Mouse (Mus musculus): ENCODE measurements around the gene Mapk8ip3.
A peak's percentile ranks its signal among the peaks of the same experiment; 100 is the strongest.

Gene Mapk8ip3

DNA sequence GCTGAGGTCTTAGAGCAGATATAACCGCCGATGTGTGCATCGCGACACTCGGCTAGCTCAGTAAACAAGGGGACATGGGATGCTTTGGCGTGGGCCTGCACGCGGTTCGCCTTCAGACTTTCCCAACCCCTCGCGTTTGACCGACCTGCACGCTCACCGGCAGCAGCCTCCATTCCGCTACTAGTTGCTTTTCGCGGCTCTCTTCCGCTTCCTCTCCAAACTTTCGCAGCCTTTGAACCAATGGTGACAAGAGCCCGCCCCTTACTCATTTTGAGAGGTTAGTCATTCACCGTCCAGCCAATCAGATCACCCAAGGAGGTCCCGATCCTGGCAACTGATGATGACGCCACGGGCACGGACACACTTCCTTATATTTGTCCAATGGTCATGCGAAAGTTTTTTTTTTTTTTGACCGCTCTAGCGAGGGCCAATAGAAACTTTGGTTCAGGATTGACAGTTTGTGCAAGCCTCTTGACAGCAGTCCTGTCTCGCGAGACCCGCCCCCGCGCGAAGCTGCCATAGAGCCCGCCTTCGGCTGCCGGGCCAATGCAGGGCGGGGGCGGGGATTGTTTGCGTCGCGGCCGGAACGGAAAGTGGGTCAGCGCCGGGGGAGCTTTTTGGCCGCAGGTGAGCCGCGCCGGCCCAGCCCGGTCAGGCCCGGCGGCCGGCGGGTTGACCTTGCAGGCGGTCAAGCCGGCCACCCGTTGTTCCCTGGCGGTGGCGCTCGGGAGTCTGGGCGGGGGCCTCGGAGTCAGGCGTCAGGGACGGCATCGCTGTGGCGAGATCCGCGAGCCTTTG lies 50.4 kb downstream of the Mapk8ip3 start, which contains the start of the genes Nubp2 and Spsb3:
Gene Nubp2 (minus strand): TSS at position 216 of the 798 bp plus-strand sequence.
Gene Spsb3 (plus strand): TSS at position 510 of the 798 bp plus-strand sequence.
- peak; percentile 99 for DNase-seq (ENCODE audit: low read depth, low spot score)

DNA sequence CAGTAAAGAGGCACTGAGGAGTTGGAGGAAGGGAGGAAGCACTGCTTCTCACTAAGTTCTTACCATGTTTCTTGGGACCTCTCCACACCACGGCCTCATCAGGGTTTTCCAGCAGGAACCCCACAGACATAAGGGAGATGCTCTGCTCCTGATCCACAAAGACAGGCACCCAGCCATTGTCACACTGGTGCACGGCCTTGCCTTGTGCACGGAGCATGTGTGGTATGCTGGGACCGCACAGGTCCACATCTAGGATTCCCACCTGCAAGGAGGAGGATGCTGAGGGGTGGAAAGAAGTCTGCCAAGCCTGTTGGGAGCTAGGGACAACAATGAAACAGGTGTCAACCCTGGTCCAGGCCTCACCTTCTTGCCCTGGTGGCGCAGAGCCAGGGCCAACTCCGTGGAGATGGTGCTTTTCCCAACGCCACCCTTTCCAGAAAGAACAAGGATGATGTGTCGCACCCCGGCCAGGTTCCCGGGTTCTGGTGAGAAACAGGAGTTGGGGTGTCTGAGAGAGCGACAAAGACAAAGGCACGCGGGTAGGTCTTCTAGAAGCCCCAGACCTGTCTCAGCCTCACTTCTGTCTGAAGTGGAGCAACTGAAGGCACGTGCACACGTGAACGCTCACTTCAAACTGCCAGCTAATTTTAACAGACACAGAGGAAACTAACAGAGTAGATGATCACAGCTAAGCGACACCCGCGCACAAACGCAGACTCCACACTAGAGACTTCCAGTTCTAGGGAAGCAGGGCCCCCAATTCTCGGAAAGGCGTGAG lies 51.2 kb downstream of the Mapk8ip3 start:
- DNase-seq (ENCODE audit: low read depth, low spot score) = no peak

DNA sequence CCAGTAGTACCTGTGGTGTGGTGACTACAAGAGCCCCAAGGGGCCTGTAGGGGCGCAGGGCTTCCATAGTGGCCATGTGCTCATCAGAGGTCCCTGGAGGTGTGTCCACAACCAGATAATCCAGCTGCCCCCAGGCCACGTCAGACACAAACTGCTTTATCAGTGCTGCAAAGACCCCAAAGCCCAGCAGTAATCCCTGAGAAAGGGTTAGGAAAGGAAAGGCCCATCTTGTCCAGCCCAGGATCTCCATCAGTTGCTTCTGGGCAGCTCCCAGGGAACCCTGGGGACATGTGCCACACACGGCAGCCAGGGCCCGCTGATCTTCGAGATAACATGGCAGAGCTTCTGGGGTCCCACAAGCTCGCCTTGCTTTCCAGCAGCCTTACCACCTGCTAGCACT lies 52.4 kb downstream of the Mapk8ip3 start:
- no peak for DNase-seq (ENCODE audit: low read depth, low spot score)

DNA sequence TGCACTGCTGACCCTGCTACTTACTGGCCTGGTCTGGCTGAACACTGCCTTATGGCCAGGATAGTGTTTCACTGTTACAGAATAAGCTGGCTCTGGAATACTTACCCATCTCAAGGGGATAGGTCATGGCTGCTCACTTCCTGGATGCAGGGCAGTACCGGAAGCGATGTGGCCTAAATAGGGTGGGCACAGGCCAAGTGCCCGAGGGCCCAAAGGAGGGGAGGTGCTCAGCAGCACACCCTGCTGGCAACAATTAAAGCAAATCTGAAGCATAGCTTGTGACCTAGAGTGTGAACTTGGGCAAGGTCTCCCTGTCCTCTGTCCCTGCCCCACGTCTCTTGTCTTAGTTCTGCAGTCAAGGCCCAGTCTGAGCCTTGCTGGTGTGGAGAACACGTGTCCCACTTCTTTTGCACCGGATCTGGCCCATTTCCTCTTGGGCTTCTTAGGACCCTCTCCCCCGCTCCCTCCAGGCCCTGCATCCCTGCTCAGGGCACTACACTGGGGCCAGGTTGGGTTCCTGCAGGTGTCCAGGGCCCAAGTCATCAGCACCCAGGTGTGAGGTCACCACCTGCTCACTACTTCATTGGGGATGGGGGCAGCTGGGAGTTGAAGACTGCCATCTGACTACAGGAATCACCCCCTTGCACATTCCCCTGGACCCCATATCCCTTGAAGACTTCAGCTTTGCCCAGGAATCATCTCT lies 54.9 kb downstream of the Mapk8ip3 start:
- peak; percentile 58 for DNase-seq (ENCODE audit: low read depth, low spot score)

DNA sequence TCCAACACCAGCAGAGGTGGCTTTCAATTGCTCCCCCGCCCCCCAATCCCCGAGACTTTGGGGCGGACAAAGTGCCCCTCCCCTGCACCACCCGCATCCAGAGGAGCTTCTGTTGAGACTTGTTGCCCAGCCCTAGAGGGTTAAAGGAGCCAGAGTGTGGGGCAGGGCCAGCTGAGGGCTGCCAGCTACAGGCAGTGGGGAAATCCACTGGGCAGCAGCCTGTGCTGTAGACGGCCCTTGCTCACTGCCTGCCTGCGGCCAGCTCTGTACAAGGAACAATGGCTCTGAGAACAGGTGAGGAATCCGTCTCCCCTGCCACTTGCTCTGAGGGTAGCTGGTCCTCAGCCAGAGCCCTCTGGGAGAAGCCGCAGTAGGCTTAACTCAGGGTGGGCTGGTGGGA lies 58.2 kb downstream of the Mapk8ip3 start:
- DNase-seq (ENCODE audit: low read depth, low spot score) = no peak

DNA sequence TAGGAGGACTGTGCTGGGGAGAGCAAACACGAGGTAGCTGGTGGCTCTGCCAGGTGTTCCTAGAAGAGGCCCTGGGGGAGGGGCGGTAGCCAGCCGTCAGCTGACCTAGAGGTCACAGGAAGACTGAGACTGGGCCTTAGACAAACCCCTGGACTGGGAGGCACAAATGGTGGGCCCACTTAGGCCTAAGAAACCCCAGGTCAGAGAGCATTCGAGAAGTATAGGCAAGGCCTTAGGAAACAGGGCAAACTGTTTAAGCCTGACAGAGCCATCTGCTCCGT lies 58.7 kb downstream of the Mapk8ip3 start:
- DNase-seq (ENCODE audit: low read depth, low spot score) = no peak

DNA sequence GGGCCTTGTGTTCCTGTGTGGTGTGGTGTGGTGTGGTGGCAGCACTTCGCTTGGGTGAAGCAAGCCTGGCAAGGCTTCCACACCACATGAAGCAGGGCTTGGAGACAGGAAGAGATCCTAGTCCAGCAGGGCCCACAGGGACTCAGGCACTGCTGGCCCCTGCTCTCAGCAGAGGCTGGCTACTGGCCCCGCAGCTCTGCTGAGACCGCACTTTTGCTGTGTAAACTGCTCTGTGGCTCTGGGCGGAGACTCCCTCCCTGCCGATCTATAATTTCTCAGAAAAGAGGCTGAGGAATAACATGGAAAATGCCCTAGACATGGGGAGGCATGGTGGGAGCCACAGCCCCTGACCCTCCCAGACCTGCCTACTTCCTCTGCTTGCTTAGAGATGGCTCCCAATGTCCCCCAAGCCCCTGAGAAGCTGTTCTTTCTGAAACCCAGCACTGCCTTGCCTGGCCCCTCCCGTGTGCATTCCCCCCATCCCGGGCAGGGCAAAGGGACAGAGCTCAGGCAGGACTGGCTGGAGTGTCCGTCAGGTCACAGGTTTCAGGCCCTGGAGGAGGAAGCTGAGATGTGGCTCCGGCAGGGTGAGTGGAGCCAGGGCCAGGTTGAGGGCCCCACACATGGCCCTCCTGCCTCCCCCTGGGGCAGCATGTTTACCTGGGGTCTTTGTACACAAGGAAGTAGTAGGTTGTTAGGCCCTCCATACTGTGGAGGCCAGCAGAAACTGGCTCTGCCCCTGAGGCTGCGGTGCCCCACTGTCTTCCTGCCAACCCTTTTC lies 59.3 kb downstream of the Mapk8ip3 start:
- DNase-seq (ENCODE audit: low read depth, low spot score) = no peak

DNA sequence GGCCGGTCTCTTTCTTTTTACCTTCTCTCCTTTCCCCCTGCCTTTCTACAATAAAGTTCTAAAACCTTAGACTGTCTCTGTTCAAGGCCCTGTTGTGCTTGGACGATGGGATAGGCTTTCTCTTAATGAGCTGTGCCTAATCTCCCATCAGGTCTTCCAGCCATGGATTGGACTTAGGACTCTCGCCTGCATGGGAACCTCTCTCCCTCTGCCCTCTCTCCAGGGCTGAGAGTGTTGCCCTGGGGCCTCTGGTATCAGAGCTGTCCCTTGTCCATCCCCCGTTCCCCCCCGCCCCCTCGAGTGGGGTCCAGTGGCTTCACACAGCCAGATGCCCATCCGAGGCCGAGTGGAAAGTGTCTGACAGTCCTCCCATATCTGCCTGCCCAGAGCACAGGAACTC lies 61.8 kb downstream of the Mapk8ip3 start:
- no peak for DNase-seq (ENCODE audit: low read depth, low spot score)

DNA sequence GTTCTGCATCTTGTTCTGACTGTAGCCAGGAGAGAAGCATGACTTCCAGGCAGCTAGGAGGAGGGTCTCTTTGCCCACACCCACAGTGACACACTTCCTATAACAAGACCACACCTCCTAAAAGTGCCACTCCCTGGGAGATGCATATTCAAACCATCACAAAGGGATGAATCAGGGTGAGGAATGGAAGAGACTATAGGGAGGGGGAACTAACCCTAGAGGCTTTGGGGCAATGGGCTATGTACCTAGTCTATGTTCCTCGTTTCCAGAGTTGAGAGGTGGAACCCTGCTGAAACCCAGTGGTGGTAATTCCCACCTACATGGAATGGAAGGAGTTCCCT lies 62.4 kb downstream of the Mapk8ip3 start:
- DNase-seq (ENCODE audit: low read depth, low spot score) = no peak

DNA sequence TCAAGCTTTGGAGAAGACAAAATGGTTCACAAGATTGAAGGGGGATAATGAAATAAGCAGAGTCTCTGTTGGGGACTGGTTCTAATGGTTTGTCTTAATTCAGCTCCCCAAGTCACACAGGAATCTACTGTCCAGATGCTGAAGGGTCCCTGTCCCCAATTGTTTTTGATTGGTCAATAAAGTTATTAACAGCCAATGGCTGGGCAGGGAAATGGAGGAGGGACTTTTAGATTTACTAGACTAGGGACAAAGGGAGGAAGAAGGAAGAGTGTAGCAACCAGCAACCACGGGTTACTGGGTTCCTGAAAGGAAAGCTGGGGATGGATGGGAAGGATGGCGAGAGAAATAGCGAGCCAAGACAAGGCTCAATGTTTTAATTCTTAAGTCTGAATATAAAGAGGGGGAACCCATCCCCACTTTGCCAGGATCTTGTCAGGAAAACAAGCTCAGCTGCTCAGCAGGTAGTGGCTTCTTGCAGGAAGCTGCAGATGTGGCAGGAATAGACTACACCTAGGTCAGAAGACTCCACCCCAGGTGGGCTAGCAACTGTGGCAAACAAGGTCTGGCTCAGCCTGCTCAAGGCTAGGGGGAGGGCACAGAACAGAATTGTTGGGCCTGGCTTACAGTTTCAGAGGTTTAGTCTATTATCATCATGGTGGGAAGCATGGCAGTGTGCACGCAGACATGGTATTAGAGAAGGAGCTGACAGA lies 62.9 kb downstream of the Mapk8ip3 start:
- no peak for DNase-seq (ENCODE audit: low read depth, low spot score)

DNA sequence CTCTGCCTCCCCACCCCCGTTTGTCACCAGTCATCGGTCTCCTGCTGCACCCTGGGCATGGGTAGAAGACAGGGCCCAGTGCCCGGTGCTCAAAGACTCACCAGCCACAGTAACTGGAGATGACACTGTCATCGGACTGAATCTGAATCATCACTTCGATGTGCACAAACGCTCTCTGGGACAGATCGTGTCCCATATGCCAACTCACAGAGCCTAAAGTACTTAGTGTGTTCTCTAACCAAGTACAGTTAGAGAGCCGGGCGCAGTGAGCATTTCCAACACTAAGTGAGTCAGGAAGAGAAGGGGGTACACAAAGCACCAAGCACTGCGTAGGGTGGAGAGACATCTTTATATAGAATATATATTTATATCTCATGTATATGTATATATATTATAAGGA lies 68.9 kb downstream of the Mapk8ip3 start:
- DNase-seq (ENCODE audit: low read depth, low spot score) = no peak

DNA sequence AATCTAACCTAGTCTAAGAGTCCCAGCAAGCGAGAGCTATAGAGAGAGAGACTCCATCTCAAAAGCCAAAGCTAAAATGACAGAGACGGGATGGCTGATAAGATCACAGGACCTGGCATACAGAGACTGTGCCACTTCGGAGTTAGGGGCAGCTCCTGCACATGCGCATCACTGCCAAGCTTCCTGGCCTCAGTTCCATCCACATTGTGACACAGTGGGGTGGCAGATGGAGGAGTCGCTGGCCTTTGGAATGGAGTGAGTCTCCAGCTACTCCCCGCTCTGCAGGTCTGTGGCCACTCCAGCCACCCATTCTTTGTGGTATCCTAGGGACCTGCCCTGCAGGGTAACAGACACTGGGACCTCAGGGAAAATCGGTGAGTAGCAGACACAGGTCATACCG lies 71.0 kb downstream of the Mapk8ip3 start, which contains the start of gene Igfals:
Gene Igfals (plus strand): TSS at position 222 of the 400 bp plus-strand sequence.
- DNase-seq (ENCODE audit: low read depth, low spot score) = no peak

DNA sequence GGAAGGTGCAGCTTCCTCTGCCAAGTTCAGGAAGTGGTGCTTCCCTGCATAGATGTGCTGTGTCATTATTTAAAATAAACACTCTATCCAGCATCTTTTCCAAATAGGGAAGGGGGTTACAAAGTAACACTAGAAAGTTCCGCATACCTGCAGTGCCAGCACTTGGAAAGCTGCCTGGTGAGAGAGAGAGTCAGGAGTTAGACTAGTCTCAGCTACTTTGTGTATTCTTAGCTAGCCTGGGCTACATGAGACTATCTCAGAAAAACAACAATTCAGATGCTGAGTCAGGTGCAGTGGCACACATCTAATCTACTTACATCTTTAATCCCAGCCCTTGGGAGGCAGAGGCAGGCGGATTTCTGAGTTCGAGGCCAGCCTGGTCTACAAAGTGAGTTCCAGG lies 75.0 kb downstream of the Mapk8ip3 start:
- DNase-seq (ENCODE audit: low read depth, low spot score) = no peak

DNA sequence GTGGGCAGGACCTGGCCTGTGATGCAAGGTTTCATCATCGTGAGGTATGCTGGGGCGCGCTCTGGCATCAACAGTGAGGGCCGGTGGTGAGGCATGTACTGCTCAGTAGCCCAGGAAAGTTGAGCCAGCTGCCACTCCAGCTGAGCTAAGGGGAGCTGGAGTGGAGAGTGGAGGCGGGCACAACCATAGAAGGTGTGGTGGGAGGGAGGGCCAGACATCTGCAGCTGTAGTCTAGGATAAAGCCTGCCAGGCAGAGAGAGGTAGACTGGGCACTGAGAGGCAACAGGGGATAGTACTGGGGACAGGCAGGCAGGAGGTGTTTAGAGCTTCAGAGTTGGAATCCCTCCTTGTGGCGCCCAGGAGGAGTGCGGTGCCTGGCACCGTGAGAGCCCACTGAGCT lies 76.7 kb downstream of the Mapk8ip3 start:
- no peak for DNase-seq (ENCODE audit: low read depth, low spot score)

DNA sequence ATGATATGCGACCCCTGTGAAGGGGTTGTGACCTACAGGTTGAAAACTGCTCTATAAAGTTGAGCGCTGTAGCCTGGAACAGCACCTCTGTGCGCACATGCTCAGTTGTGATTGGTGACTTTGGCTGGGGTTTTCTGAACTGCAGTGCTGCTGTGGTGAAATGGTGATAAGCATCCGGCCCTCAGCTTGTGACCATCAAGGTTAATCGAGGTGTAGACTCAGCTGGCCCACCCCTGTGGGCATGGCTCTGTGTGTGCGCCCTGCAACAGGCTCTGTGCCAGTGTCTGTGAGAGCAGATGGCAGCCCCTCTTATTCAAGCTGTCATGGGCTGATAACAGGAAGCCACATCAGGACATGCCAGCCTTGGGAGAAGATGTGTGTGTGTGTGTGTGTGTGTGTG lies 77.8 kb downstream of the Mapk8ip3 start:
- DNase-seq (ENCODE audit: low read depth, low spot score) = no peak

DNA sequence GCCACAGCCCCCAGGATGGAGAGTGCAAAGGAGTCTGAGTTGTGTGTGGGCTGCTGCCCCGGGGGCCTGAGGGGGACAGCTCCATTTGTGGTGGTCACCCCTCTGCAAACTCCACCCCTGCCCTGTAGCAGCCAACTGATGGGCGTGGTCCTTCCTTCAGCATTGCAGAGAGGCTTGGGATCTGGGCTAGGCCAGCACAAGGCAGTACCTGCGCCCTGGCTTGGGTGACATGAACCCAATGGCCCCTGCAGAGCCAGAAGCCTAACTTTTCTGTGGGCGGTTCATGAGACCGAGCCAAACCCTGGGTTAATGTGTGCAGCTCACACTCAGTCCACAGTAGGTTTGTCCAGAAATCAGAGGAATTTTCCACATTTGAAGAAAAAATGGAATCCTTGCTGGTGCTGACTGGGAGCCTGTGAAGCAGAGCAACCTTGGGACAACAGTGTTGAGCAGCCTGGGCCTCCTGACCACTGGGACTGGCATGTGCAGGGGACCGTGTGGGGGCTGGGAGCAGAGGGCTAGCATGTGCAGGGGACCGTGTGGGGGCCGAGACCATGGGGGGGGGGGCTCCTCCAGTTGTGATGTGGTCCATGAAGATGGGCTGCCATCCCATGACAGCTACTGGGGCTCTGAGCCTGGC lies 78.8 kb downstream of the Mapk8ip3 start:
- no peak for DNase-seq (ENCODE audit: low read depth, low spot score)

DNA sequence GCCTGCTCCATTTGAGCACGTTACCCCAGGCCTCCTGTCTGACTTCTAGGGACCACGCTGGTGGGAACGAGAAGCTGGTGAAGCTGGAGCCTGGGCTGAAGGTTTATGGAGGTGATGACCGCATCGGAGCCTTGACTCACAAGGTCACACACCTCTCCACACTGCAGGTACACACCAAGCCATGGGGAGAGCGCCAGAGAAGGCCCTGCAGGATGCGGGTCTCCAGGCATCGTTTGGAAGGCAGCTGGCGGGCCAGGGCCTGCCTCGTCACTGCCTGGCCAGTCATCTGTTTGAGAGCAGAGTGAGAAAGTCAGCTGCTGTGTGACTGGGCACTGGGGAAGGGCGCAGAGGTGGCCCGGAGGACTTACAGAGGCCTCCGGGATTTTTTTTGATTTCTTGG lies 80.2 kb downstream of the Mapk8ip3 start:
- no peak for DNase-seq (ENCODE audit: low read depth, low spot score)

DNA sequence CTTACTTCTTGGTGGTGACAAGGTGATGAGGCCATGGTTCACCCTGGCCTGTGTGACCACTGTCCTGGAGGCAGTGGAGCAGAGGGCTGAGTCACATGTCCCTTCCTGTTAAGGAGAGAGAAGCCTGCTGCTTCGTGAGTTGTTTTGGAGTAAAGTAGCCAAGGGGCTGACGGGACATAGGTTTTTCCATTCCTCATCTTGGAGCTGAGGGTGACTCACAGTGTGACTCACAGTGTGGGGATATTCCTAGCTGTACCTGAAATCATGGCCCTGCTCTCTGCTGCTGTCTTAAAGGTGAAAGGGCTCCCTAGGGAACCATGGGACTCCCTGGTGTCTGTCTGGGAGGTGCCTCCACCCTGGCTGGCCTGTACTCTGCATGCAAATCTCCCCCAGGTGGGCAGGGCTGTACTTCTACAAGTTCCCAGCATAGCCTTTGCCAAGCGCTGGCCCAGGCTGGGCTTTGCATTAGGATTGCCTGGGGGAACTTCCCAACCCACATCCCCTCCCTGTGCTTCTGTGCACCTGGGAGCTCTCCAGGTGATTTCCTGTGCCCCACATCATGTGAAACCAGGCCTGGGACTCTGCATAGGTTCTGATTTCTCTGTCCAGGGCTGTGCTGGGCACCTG lies 80.8 kb downstream of the Mapk8ip3 start:
- no peak for DNase-seq (ENCODE audit: low read depth, low spot score)

DNA sequence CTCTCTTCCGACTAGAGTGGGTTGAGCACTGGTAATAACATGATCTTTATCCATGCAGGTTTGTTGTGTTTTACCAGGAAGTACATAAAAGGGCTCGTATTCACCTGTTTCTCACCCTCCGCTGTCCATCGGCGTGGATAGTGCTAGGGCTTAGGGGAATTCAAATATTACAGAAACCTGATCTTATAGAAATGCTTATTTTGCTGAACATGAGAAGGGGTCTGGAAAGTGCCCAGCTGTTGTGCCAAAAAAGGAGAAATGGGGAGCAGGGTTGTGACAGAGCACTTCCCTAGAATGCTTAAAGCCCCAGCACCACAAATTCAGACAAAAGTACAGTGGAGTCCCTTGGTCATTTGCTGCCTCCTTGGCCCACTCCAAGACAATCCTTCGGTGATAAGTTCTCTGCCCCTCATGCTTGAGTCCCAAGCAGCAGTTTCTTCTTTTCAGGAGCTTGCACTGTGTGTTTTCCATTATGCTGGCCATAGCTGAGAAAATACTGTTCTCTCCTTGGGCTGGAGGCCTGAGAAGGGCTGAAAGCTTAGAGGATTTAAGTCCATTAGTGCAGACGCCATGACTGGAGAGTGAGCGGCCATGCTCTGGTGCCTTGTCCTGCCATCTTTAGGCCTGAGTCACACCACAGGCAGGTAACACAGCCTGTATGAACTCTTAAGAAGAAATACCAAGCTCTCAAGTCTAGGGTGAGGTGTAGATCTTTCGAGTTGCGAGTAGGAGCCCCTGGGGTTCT lies 85.2 kb downstream of the Mapk8ip3 start:
- DNase-seq (ENCODE audit: low read depth, low spot score) = no peak

DNA sequence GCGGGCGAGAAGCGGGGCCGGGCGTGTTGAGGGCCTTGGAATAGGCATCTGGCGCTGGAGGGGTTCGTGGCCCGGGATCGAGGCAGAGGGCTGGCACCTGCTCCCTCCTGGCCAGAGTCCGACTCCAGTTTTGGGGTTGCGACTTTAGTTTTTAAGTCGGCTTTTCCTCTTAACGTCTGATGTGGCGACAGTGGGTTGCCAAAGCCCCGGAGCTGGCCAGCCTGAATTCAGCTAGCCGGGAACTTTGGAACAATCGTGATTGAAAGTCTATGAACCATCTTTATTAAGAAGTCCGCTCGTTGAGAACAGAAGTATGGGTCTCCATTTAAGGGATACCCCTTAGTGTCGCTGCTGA lies 86.0 kb downstream of the Mapk8ip3 start:
- DNase-seq (ENCODE audit: low read depth, low spot score) = no peak
